Mouse (Mus musculus) left cerebral cortex, adult 2 months (tissue): ENCODE results near the gene Gm5737. TPM values are rescaled to one million over a fixed set of nuclear protein-coding genes. Genes with fewer than 3 reads are reported as not detected.

Experiments
- DNase-seq, 2 experiments: peaks; one replicate each; pipeline ENCODE4 v3.0.0; 2021 to 2022; ENCODE audit warnings: low spot score in 2 of 2, mixed read lengths in 1 of 2; ENCODE audit errors: extremely low spot score in 1 of 2
- H3K27ac ChIP-seq: fragments of 200-600 bp; 2 replicates; pipeline ENCODE4 v1.8.1; 2022
- H3K4me3 ChIP-seq: fragments of 200-600 bp; 2 replicates; pipeline ENCODE4 v1.8.1; 2022
- CTCF ChIP-seq: fragments of 200-600 bp; IDR thresholded peaks from 2 replicates; pipeline ENCODE4 v1.8.1; 2022; ENCODE audit warnings: antibody characterized with exemption, mild to moderate bottlenecking, moderate library complexity
- intact Hi-C: fragments of 180-260 bp; cut with DNase I; formaldehyde crosslinking; loops from one replicate; pipeline ENCODE4 v1.15.1; 2025
- long read RNA-seq, 2 experiments: library from polyadenylated mRNA; stranded (forward); transcript quantifications; one replicate each; pipeline ENCODE4 v2.0.0; 2021; ENCODE audit warnings: borderline mapping rate in 2 of 2
- total RNA-seq, 2 experiments: library from RNA; stranded (reverse); gene quantifications; 2 replicates each; pipeline ENCODE4 v1.2.3; 2021

The Gm5737 gene
- total RNA-seq, result under 1 TPM in 1 of 2 experiments, not detected in 1; 0.27 TPM
- long read RNA-seq, experiment 1, result 0 reads
- long read RNA-seq, experiment 2, result 0 reads

- DNase-seq, result no peak
- Histone ChIP-seq H3K27ac (no peak within 1 kb of the TSS), H3K4me3 (no peak within 1 kb of the TSS)
- no peak for TF ChIP-seq CTCF
- intact Hi-C loops, result loop anchor here (5.0 kb wide), 1 partner anchor 45 kb away; no protein-coding TSS in a partner anchor
These were observed at the start of gene Gm5737 for GRCm38 (mm10) chr7:120811834-120812415. Gene Gm5737, plus strand, starts transcription at chr7:120812365.

- intact Hi-C loops, result loop anchor here (5.0 kb wide), 1 partner anchor 45 kb away; the partner anchor contains the start of gene Gm5737
- no peak for TF ChIP-seq CTCF
- DNase-seq, result no peak
- H3K27ac ChIP-seq, result no peak overlapping the region
- H3K4me3 ChIP-seq, result no peak overlapping the region
These were observed 44.8 kb upstream of the Gm5737 start for GRCm38 (mm10) chr7:120767369-120767768.

- Histone ChIP-seq H3K27ac (no peak overlapping the region), H3K4me3 (no peak overlapping the region)
- intact Hi-C loops, result no loop called here
- no peak for DNase-seq
- no peak for TF ChIP-seq CTCF
These were observed 40.8 kb upstream of the Gm5737 start for GRCm38 (mm10) chr7:120771389-120771788.

GRCm38 (mm10) chr7:120778012-120778411, 34.2 kb upstream of the Gm5737 start:
- Histone ChIP-seq H3K4me3 (no peak overlapping the region), H3K27ac (no peak overlapping the region)
- intact Hi-C loops, result no loop called here
- DNase-seq, result no peak
- no peak for TF ChIP-seq CTCF

- no peak for DNase-seq
- intact Hi-C loops, result no loop called here
- TF ChIP-seq CTCF, result no peak
- no peak overlapping the region for H3K27ac ChIP-seq
- no peak overlapping the region for H3K4me3 ChIP-seq
These were observed 16.6 kb upstream of the Gm5737 start for GRCm38 (mm10) chr7:120795544-120795943.

GRCm38 (mm10) chr7:120796369-120796768, 15.8 kb upstream of the Gm5737 start:
- no peak for DNase-seq
- no peak overlapping the region for H3K27ac ChIP-seq
- intact Hi-C loops, result no loop called here
- no peak overlapping the region for H3K4me3 ChIP-seq
- no peak for TF ChIP-seq CTCF

GRCm38 (mm10) chr7:120803268-120803667, 8.9 kb upstream of the Gm5737 start:
- H3K27ac ChIP-seq, result no peak overlapping the region
- intact Hi-C loops, result no loop called here
- DNase-seq, result no peak
- no peak for TF ChIP-seq CTCF
- H3K4me3 ChIP-seq, result no peak overlapping the region

GRCm38 (mm10) chr7:120809705-120810104, 2.5 kb upstream of the Gm5737 start:
- intact Hi-C loops, result loop anchor here (5.0 kb wide), 1 partner anchor 42 kb away; no protein-coding TSS in a partner anchor
- Histone ChIP-seq H3K4me3 (peak overlapping the region; percentile 19; the same call in 1 of the 2 replicates), H3K27ac (no peak overlapping the region)
- no peak for DNase-seq
- TF ChIP-seq CTCF, result no peak

- DNase-seq, result no peak
These were observed 5.4 kb downstream of the Gm5737 start for GRCm38 (mm10) chr7:120817552-120817951.

GRCm38 (mm10) chr7:120819386-120819785, 7.2 kb downstream of the Gm5737 start:
- H3K27ac ChIP-seq, result no peak overlapping the region
- DNase-seq, result no peak
- intact Hi-C loops, result no loop called here
- no peak for TF ChIP-seq CTCF
- no peak overlapping the region for H3K4me3 ChIP-seq

More at GRCm38 (mm10) chr7:120817552-120817951, 5.4 kb downstream of the Gm5737 start:
- intact Hi-C loops, result no loop called here
- H3K27ac ChIP-seq, result no peak overlapping the region
- no peak overlapping the region for H3K4me3 ChIP-seq
- TF ChIP-seq CTCF, result no peak

GRCm38 (mm10) chr7:120823248-120823647, 11.1 kb downstream of the Gm5737 start:
- intact Hi-C loops, result loop anchor here (1.0 to 5.0 kb wide), 3 partner anchors 71 to 191 kb away; partner anchors contain the start of gene Pdzd9
- Histone ChIP-seq H3K4me3 (no peak overlapping the region), H3K27ac (no peak overlapping the region)
- DNase-seq, result peak; percentile 45 to 49
- peak; percentile 87 for TF ChIP-seq CTCF

GRCm38 (mm10) chr7:120825097-120825496, 12.9 kb downstream of the Gm5737 start:
- intact Hi-C loops, result no loop called here
- H3K4me3 ChIP-seq, result no peak overlapping the region
- DNase-seq, result no peak
- no peak for TF ChIP-seq CTCF
- no peak overlapping the region for H3K27ac ChIP-seq

GRCm38 (mm10) chr7:120826408-120826807, 14.2 kb downstream of the Gm5737 start:
- Histone ChIP-seq H3K4me3 (no peak overlapping the region), H3K27ac (no peak overlapping the region)
- peak; percentile 54 for TF ChIP-seq CTCF
- intact Hi-C loops, result no loop called here
- DNase-seq, result peak in 1 of 2 experiments; percentile 31
